Mouse (Mus musculus) lung, postnatal 14 days (tissue): ENCODE data around the gene Adal.
A peak's percentile ranks its signal among the peaks of the same experiment; 100 is the strongest.
"Not testable (repeated sequence)": the region's sequence is repeated elsewhere in the genome, so short reads cannot be mapped to it uniquely, and the experiment has no call there.

Experiments
- DNase-seq: peaks from one replicate; pipeline ENCODE4 v3.0.0; 2021

The Adal gene

DNA sequence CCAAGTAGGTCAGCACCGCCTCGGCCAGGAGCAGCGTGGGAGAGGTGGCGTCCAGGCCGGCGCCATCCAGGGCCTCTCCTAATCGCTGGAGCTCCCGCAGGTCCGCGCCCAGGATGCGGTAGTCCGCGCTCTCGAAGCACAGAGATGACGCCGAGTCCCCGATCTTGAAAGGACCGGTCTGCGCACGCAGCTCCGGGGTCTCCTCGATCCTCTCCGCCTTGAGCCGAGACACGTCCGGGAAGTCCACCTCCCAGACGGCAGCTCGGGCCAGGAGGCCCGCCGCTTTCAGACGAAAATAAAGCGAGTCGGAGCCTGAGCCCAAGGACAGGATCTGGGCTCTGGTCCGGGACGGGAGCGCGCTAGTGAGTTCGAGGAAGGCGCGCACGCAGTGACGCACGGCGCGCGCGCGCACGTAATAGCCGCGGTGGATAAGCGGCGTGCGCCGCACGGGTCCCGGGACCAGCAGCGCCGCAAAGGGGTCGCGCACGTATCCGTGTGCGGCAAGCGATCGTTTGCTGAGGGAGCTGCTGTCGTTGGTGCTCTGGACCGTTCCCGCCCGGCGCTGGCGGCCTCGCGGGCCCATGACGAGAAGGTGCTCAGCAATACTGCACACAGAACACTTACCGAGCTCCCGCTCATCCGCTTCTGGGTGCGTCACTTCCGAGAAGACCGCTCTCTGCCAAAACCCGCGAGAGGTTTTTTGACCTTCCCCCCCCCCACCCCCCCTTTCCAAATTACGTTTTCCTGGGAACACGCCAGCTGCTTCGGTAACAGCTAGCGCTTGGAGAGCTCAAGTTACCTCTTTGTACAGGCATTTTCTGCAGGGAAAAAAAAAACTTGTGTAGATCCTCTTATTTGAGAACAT, at the start of gene Adal, which contains the start of gene Lcmt2:
TSS of gene Adal (plus strand) at position 411 of the 865 bp plus-strand sequence.
TSS of gene Lcmt2 (minus strand) at position 636 of the 865 bp plus-strand sequence.
- peak; percentile 90 for DNase-seq

DNA sequence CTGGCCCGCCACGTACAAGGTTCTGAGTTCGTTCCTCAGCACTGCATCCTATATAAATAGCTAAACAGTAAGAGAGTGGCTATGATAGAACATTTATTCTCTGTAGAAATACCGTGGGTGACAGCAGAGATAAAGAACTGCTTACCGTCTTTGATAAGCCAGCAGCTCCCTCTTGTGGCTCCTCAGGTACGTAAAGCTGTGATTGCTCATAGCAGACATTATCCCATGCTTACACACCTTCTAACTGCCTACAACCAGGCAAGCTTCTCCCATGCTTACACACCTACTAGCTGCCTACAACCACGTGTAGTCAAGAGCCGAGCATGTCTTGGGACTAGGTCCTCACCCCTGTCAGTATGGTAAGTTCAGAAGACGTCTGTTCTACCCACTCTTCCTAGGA, 38.2 kb upstream of the Adal start:
- DNase-seq: peak; percentile 76

DNA sequence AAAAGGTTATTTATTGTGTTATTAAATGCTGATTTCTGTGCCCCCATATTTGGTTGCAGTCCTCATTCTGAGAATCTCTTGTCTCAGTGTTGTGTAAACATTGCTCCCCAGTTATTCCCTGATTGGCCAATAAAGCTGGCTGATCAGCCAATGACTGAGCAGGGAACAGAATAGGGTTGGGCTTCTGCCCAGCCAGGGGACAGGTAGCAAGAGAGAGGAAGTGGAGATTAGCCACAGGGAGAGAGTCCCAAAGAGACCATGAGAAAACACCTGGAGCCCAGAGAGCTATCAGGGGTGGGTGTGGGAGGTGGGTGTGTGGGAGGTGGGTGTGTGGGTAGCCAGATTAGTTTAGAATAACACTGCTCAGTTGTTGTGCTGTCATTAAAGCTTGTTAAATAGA, 34.3 kb upstream of the Adal start:
- no peak for DNase-seq

DNA sequence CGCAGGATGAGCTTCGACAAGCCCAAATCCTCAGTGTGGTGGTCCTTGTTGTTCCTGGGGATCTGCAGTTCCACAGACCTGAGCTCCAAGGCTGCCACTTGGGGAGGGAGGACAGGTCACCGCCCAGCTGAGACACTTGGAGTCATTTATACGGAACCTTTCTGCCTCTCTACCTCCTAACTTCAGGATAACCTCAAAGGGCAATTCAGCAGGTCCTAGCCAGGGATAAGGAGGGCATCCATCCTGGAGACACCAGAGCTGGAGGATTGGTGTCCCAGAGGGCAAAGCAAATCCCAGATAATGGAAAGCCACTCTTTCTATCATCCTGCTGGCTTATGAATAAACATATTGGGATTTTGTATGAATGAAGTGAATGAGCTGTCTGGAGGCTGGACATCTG, 30.5 kb upstream of the Adal start, which contains the start of gene Tgm7:
TSS of gene Tgm7 (minus strand) at position 101 of the 400 bp plus-strand sequence.
- no peak for DNase-seq

DNA sequence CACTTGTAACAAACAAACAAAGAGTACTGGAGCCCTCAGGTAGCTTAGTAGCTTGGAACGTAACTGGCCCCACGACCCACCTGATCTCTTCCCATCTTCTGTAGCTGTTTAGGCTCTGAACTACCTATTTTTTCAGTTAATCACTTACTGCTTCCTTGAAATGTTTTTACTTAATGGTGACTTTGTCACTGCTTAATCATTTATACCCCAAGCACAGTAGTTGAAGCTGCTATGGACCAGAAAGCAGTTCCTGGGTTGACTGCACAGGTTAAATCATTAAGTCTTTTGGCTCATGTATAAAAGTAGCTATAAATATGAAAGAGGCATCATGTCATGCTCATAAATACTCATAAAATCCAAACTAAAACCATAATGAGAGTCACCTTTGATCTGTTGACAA, 24.8 kb upstream of the Adal start:
- no peak for DNase-seq

DNA sequence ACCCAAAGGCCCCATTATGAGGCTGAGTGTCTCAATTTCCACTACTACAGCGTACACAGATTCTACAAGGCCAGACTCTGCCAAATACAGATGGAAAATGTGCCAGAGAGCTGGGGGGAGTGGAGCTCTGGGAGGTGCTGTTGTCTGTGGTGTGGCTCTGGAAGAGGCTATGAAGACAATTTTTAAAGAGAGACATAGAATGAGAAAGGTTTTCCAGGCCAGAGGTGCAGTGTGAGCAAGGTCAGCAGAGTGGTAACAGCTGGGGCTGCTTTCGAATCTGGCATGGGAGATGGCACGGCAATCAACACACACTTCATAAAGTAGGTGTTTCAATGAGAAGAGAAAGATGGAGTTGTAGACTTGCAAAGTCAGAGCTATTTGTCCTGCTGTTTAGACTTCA, 21.0 kb upstream of the Adal start:
- peak; percentile 32 for DNase-seq

DNA sequence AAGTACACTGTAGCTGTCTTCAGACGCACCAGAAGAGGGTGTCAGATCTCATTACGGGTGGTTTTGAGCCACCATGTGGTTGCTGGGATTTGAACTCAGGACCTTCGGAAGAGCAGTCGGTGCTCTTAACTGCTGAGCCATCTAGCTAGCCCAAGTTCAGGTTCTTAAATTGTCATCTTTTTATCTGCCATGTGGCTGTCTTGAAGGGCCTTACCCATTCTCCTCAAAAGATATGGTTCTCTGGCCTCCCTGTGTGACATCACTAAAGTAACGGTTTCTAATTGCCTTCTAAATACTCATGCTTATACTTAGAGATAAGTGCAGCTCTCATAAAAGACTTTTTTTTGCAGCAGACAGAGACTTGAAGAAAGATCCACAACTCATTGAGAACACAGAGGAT, 13.9 kb upstream of the Adal start:
- DNase-seq: not testable (repeated sequence)

DNA sequence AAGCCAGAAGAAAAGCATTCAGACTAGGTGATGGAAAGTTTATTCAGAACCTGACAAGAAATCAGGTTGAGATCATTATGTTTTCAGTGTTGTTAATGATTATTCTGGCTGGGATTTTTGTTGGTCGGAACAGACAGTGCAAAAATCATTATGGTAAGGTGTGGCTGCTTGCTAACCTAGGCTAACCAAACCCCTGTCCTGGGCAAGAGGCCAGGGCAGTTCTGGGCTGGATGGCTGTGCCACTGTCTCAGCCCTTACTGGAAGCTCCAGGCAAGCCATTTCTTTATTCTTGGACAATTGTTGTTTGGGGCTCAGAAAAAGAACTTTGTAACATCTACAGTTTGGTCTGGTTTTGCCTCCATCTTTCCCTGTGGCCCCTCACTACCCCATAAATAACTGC, 12.7 kb upstream of the Adal start:
- no peak for DNase-seq

DNA sequence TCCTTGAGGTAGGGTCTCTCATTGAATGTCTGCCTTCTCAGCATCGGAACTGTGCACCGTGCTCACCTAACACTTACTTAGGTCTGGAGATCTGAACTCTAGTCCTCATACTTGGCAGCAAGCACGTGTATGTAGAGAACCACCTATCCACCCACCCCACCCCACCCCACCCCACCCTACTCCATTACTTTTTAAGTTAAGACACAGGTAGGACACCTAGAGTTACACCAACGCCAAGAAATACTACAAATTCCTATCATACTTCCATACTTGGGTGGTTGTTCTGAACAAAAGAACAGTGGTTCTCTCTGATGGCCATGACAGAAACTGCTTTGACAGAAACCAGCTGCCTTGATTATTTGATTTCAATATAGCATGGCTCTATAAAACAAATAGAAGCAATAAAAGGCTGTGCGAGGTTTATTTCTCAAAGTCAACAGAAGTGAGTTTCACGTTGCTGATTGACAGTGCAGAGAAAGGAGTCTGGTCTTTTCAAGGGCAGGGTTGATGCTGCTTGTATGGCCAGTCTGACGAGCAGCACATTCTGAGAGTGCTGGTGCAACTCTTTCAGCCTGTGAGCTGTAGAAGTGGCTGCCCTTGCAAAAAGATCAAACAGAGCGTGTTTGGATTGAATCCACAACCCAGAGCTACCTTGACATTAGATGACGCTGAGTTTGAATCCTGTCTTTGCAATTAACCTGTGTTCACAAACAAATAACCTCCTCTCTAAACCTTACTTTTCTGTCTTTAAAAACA, 11.2 kb upstream of the Adal start:
- no peak for DNase-seq

DNA sequence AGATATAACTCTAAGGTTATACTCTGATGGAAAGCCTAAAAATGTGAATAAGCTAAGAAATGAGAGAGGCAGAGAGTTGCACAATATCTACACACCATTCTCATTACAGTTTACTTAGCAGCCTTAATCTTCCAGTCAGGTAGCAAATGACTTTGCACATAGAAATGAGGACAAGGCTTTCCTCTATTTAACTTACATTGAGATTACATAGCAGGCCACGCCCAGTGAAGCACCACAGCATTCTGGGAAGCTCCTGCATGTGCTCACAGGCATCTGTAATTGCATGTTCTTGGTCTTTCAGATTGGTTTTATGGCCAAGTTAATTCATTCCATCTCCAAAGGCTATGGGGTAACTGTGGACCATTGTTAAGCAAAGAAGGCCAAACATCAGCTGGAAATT, 7.4 kb upstream of the Adal start:
- DNase-seq: no peak

DNA sequence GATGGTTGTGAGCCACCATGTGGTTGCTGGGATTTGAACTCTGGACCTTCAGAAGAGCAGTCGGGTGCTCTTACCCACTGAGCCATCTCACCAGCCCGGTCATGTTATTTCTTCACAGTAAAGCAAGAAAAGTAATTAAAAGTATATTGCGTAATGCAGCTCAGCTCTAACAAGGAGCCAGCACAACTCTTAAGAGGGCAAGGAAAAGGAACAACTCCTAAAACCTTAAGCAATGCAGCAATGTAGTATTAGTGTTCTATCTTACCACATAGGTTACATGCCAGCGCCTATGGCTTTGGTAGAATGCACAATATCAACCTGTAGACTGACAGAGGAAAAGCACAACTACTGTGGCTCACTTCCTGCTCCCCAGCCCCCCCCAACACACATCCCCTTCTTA, 2.9 kb upstream of the Adal start:
- no peak for DNase-seq

DNA sequence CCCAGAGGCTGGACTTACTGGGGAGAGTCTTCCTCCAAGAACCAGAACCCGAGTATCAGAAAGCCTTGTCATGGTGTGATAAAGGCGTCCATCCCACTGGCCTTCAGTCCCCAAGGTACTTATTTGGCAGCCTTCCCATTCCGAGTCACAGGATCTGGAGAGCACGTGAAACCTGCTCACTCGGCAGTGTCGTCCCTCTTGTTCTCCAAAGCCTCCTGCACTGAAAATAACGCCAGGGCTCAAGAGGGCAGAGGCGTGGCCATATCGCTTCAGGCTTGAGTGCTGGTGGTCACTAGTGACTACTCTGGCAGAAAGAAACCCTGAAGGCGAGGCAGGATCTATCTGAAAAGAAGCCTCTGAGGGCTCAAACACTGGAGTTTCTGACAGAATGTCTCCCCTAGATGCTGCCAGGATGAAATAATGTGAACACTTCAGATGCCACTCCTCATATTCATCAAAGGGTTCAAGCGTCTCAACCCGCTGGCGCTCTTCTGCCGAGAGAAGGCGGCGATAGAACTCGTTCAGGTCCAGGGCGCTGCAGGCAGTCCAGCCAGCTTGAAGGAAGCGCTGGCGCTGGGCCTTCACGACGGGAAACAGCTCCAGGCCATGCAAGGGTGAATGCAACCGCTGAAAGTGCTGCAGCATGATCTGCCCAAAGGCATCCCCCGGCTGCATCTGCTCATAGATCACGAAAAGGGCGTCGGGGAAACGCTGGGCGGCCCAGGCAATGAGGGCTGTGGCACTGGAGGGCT, 786 bp upstream of the Adal start:
- peak; percentile 32 for DNase-seq

DNA sequence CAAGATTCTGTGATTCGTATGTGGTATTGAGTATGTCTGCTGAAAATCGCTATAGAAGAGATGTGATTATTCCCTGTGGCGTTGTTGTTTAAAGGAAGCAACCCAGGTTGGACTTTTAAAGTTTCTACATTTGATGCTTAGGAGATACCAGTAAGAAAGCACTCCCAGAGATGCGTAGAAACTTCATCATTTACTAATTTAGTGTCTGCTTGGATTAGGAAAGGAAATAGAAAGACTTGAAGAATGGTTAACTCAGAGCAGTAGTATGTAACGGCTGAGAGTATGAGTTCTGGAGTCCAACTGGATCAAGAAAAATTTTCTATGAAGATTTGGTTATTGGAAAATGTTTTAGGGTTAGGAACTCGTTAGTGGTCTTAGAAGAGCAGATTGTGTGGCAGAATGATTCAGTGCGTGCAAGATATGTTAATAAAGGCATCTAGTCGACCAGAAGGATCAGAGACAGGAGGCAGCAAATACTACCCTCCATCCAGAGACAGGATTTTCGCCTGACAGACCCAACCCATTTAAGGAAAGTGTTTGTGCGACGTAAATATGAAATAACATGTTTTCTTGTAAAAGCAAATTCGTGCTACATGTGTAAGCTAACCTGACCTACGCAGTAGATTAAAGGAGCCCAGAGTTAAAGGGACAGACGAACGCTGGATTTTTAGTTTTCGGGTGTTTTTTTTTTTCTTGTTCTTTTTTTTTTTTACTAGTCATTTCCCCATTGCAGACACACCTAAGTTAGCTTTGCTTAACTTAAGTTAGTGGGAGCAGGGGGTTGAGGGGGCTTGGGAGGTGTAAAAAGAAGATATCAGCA, 1.2 kb downstream of the Adal start:
- DNase-seq: no peak

DNA sequence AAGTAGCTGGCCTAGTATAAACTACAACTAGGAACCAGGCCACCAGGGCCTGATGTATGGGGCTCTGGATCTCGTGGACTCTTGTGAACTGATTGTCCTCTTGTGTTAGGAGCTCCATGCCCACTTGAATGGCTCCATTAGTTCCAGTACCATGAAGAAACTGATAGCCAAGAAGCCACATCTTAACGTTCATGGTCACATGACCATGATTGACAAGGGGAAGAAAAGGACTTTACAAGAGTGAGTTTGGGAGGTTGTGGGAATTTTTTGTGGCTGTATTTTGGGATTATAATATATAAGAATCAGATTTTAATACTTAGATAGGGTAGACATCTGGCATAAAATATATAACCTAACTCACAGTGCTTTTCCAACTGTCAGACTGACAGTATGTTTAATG, 2.2 kb downstream of the Adal start:
- no peak for DNase-seq

DNA sequence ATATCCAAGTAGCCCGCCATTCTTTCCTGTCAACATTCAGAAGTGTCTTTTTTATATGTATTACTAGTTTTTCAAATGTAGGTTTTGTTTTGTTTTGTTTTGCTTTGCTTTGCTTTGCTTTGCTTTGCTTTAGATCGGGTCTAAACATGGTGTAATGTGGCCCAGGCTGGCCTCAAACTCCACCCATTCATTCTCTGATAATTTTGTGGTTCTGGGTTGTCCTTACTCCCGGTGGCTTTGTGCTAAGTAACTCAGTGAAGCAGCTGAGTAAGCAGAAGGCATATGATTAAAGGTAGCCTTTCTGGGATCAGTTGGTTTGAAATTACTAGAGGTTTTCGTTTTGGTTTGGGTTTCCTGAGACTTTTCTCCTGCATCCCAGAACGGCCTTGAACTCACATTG, 9.5 kb downstream of the Adal start:
- no peak for DNase-seq

DNA sequence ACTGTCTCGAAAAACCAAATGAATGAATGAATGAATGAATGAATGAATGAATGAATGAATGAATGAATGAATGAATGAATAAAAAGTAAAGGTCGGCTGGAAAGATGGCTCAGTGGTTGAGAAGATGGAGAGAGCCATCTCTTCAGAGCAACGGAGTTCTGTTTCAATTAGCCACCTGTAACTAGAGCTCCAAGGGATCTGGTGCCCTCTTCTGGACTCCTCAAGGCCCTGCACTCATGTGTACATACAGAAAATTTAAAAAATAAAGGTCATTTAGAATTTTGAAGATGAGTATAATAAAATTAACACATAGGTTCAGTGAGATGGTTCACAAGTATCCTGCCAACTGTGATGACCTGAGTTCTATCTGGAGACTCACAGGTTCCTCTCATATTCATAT, 12.9 kb downstream of the Adal start:
- no peak for DNase-seq

DNA sequence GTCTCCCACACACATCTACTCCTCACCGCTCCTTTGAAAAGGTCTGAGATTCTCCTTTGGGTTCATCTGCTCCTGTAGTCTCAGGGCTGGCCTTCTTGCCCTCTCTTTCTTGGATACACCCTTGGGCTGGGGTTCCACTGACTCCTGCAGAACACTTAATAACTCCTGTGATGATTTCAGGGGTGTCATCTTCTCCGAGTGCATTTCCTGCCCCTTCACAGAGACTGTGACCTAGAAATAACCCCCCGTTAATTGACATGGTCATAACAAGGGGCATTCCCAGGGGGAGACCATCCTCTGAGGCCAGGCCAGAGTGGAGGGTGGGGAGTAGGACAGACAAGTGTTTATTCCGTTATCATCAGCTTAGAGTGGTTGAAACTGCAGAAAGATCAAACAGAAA, 28.9 kb downstream of the Adal start:
- no peak for DNase-seq

DNA sequence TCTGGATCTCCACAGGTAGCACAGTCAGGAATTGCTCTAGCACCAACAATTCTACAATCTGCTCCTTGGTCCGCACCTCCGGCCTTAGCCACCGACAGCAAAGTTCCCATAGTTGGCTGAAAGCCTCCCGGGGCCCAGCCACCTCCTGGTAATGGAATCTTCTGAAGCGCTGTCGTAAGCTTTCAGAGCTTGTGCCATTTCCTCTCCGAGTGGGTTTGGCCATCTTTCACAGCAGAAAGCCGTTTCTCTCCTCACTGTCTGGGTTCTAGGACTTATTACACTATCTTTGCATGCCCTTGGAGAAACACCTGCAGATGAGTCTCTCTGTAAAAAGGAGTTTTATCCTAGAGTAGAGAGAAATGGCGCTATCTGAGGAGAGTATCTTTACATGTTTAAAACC, 29.7 kb downstream of the Adal start:
- DNase-seq: peak; percentile 38

DNA sequence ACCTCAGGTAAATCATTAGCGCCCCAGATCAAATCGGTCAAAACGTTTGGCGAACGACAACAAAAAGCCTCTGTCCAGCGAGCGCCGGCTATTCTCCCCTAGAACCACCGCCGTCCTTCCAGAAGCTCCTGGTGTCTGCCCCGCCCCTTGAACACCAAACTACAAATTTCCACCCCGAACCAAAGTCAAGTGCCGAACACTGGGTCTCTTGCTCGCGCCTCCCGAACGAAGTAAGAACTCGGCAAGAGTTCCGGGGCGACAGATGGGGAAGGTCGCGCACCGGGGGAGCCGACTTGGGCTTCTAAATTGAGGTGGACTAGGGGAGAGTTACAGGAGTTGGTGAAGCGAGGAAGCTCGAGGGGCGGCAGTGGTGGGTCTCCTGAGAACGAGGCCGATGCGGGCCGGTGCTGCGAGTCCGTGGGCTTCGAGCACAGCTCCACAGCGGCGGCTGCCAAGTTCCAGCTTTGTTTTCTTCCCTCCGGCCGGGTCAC, 30.3 kb downstream of the Adal start, which contains the start of gene Tubgcp4:
TSS of gene Tubgcp4 (plus strand) at position 174 of the 491 bp plus-strand sequence.
- DNase-seq: peak; percentile 49

DNA sequence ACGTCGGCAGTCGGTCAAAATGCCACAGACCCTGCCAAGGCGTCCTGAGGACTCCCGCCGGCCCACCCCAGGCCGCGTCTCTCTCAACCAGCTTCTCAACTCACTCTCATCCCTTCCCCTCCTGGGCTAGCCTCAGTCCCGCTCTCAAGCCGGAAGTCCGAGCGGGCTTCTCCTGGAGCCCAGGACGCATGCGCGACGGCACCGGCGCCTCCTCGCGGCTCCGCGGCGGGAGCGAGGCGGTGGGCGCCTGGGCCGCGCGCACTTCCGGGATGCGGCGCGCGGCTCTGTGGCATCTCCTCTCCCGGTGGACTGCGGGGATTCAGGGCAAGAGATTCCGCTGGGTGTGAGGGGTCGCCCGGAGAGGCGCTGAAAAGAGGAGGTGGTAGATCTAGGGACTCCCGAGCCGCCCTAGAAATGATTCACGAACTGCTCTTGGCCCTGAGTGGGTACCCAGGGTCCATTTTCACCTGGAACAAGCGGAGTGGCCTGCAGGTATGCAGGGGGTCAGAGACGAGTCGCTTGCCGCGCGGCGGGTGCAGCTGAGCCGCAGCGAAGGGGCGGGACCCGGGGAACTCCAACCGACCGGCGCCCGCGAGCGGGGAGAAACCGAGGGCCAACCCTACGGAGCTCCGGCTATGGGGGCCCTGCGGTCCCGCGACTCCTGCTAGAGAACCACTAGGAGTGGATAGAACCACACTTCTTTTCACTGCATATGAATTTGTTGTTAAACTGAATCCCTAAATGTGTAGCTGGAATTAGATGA, 30.9 kb downstream of the Adal start, which contains the start of gene Zscan29:
TSS of gene Zscan29 (minus strand) at position 146 of the 763 bp plus-strand sequence.
- peak; percentile 91 for DNase-seq

DNA sequence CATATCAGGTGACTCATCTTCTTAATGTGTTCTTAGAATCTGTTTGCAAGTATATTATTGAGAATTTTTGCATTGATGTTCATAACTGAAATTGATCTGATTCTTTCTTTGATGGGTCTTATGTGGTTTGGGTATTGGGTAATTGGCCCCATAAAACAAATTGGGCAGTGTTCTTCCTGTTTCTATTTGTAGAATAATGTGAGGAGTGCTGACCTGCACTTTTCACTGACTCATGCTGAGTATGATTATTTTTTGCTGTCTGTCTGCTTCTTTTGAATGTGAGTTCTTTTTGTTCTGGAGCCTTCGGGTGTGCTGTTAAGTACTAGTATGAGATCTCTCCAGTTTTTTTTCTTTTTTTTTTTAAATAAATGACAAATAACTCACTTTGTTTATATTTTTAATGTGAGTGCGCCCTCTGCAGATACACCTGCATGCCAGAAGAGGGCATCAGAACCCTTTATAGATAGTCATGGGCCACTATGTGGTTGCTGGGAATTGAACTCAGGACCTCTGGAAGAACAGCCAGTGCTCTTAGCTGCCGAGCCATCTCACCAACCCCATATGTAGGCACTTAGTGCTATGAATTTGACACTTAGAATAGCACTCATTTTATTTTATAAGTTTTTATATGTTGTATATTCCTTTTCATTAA, 38.7 kb downstream of the Adal start:
- no peak for DNase-seq
